Mouse (Mus musculus) gastrocnemius, postnatal 36 days (tissue): ENCODE results near the gene Btbd2. TPM values are rescaled to one million over a fixed set of nuclear protein-coding genes. Genes with fewer than 3 reads are reported as not detected.
"Not testable (repeated sequence)": the region's sequence is repeated elsewhere in the genome, so short reads cannot be mapped to it uniquely, and the experiment has no call there.

Experiments
- DNase-seq, 2 experiments: peaks; one replicate each; pipeline ENCODE4 v3.0.0; 2022
- intact Hi-C: fragments of 180-260 bp; cut with DNase I; formaldehyde crosslinking; loops from one replicate; pipeline ENCODE4 v1.15.1; 2025
- total RNA-seq, 2 experiments: library from RNA; stranded (reverse); gene quantifications; 2 replicates each; pipeline ENCODE4 v1.2.3; 2021

The Btbd2 gene
- total RNA-seq, 2 experiments from 2014 or later, result 32.1 to 33.5 TPM

DNA sequence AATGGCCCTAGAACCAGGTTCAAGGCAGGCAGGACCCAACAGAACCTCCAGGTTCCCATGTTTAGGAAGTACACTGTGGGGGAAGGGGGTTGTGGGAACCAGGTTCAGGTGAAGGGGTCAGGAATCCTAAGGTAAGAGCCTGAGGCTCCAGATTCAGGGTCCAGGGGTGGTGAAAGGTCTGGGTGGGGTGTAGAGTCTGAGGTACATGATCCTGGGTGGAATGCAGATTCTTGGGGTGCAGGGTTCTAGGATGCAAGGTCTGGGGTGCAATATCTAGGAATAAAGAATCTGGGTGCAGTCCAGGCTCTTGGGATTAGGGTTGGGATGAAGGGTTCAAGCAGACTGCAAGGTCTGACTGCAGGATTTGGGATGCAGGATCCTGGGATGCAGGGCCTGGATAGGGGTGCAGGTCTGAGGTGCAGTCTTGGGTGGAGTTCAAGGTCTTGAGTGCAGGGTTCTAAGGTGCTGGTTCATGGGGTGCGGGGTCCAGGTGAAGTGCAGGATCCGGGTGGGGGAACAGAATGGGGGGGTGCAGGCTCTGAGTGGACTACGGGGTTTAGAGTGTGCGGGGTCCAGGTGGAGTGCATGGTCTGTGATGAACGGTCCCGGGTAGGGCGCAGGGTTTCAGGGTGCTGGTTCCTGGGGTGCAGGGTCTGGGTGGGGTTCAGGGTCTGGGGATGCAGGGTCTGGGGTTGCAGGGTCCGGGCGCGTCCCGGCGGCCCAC, 1.3 kb downstream of the Btbd2 start:
- DNase-seq, result no peak
- intact Hi-C loops, result loop anchor here (2.0 kb wide), 1 partner anchor 23 kb away; no protein-coding TSS in a partner anchor

DNA sequence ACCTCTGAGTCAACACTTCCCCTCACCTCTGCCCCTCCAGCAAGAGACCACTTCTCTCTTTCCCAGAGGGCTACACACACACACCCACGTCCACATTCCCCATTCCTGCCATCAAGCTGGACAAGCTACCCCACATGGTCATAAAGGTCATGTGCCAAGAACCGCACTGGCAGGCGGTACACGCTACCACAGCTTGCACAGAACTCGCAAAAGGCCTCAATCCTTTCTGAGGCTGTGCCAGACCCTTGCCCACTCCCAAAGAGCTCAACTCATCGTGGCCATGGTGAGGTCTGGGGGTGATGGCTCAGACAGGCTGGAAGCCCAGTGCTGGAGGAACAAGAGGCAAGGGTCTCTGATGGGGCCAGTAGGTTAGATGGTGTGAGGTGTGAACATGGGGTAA, 2.0 kb downstream of the Btbd2 start:
- DNase-seq, result no peak
- intact Hi-C loops, result loop anchor here (2.0 kb wide), 1 partner anchor 22 kb away; no protein-coding TSS in a partner anchor

DNA sequence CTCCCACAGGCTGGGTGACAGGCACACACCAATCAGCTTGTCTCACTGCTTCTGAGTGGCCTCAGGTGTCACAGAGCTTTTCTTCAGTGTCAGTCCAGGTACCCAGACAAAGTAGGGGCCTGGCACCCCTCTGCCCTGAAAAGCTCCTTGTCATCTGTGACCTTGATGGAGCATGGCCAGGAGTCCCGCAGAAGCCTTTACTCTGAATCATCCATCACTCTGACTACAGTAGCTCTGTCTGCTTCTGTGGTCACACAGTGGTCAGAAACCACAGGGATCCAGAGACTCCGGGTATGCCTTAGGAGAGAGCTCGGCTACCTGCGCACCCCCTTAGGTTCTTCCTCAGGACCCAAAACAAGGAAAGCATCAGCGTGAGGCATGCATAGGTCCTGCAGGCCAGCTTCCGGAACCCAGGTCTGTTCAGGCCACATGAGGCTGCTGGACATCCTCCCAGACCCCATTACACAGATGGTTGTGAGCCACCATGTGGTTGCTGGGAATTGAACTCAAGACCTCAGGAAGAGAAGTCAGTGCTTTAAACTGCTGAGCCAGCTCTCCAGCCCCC, 3.6 kb downstream of the Btbd2 start:
- no peak for DNase-seq
- intact Hi-C loops, result no loop called here

DNA sequence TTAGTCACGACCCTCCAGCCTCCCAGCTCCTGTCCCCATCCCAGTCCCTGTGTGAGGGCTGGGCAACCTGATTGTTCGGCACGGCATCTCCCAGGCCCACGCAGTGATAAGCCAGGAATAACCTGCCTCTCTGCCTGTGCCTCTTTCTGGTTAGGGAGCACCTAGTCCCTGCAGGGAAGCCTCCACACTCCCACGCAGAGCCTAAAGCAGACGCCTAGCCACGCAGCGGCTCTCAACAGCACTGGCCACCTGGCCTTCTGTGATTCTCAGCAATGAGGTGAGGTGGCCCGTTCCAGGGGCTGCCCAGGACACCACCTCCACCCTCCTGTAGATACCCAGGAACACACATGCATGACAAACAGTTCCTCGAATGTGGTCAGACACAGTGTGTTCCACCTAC, 6.5 kb downstream of the Btbd2 start:
- intact Hi-C loops, result no loop called here
- no peak for DNase-seq

DNA sequence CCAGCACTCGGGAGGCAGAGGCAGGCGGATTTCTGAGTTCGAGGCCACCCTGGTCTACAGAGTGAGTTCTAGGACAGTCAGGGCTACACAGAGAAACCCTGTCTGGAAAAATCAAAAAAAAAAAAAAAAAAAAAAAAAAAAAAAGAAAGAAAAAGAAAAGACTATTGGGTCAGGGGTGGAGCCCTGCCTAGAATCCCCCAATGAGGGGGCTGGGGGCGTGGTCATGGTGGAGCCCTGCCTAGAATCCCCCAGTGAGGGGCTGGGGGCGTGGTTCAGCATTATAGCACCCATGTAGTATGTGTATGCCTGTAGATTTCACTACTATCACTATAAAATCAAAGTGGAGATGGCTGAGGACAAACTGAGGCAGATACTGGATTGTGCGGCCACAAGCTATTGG, 7.0 kb downstream of the Btbd2 start:
- intact Hi-C loops, DNase-seq: not testable (repeated sequence)

DNA sequence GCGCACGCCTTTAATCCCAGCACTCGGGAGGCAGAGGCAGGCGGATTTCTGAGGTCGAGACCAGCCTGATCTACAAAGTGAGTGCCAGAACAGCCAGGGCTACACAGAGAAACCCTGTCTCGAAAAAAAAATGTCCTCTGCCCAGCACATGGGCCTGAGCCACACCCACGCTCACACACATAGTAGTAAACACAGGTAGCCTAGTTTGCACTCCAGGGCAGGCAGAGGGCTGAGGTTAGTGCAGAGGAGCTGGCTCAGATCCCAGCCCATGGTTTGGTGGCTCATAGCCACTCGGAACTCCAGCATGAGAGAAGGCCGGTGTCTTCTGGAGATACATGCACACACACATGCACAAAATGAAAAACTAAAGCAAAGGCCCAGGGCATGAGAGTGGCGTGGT, 9.9 kb downstream of the Btbd2 start:
- DNase-seq, result no peak
- intact Hi-C loops, result no loop called here

DNA sequence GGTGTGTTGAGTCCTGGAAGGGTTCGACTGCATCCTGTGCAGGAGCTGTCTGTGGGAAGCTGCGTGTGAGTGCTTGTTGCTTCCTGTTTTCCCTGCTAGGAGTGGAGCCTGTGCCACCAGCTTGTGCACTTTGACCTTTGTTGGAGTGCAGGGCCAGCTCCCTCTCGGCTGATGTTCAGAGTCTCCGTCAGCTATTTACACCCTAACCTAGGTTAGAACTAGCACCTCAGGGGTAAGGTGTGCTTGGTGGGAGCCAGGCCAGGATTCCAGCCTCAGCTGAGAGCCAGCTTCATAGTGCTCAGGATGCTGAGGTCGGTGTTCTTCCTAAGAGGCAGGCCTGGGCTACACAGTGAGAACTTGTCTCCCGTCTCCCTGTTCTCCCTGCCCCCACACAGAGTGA, 21.5 kb downstream of the Btbd2 start:
- no peak for DNase-seq
- intact Hi-C loops, result no loop called here

DNA sequence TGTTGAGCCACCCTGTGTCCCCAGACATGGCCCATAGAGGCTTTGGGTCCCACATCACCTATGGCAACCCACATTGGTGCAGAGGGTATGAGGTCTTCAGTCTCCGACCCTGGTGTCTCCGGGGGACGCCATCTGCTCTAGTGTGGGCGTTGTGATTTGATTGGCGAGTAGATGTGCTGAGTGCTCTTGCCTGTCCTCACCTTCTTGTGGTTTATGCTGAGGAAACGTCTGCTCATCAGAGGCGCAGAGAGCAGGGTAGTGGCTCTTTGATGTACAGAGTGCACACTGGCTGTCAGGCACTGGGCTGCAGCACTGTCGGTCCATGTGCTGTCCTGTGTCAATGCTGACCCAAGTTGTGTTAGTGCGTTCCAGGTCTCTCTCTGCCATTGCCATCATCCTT, 27.9 kb downstream of the Btbd2 start:
- DNase-seq, result no peak

DNA sequence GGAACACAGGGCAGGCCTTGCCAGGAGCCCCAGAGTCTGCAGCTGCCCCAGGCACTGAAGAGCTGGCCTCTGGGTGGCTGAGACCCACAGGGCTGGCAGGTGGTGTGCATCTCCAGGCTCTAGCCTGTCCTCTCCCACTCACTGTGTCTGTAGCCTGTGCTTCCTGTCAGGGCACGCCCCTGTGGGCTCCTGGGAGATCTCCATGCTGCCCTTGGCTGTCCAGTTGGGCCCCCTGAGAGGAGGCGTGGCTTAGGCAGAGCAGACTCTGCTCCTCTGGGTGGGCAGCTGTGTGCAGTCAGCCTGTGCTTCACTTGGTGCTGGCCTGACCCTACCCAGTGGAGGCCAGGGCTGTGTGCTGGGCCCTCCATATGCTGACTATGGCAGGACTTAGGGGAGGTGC, 29.2 kb downstream of the Btbd2 start:
- intact Hi-C loops, result no loop called here
- DNase-seq, result peak in 1 of 2 experiments; percentile 44

More for the DNA sequence above, 27.9 kb downstream of the Btbd2 start:
- intact Hi-C loops, result no loop called here

DNA sequence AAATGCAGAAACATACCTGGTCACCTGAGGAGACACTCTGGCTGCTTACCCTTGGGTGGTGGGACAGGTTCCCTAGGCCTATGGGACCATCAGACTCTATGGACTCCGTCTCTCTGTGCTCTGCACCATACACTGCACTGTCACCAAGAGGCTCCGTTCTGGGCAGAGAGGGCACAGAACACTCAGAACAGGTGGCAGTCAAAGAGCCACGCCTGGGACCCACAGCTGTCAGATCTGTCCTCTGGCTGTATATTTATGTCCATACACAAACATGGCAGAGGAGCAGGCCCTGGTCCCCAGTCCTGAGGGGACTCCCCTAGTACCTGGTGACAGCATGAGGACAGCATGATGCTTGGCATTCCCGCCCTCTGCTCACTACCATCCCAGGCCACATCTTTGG, 31.1 kb downstream of the Btbd2 start:
- intact Hi-C loops, result no loop called here
- no peak for DNase-seq

DNA sequence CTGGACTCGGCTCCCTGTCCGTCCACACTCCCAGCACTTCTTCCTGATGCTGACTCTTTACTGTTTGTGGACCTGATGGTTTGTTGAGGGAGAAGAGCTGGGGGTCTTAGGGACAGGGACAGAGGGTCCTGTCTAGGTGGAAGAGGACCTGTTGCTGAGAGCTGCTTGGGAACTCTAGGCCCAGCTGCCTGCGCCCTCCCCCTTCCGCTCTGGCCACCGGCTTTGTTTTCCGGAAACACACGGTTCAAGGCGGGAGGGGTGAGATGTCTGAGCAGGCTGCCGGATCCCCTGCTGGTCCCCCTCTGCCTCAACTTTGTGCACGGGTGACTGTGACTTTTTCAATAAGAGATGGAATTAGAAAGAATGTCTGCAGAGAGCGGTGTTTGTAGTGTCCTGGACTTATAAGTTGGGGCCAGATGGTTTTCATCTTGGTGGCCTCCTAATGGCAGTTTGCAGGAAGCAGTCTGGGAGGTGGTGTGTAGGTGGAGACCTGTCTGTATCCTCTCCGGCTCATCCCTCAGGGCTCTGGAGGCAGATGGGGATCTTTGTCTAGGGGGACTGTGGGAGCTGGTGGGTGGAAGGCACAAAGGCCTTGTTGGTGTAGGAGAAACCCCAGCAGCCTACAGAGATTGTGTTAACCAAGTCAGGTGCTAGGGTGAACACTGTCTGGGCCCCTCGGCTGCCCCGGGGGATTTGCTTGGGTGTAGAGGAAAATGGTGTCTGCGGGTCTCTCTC, 33.2 kb downstream of the Btbd2 start:
- peak in 1 of 2 experiments; percentile 42 for DNase-seq
- intact Hi-C loops, result no loop called here

DNA sequence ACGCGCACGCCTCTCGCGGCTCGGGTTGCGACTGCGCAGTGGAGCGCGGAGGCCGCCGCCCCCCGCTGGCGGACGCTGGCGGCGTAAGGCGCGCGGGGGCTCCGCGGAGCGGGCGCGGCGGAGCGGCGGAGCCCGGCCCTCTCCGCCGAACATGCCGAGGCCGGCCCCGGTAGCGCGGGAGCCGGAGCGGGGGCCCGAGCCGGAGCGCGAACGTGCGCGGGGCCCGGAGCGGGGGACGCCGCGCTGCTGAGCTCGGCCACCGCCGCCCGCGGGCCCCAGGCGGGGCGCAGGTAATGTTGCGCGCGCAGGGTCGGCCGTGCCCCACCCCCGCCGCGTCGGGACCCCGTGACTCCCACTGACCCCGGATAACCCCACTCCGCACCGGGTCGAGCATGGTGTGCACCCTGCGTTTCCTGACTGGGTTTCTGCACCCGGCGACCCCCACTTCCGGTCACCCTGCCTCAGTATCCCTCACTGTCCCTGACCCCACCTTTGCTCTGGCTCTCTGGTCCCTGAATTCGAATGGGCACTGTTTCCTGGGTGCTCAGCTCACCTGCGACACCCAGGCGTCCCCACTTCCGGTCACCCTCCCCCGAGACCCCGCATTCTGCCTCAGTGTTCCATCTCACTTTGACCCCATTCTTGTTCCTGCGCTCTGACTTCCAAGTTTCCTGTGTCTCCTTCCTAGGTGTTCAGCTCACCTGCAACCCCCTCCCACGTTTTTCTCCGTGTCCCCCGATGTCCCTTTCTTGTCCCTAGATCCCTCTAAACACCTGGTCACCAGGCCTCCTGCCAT, 34.0 kb downstream of the Btbd2 start, which contains the start of gene Csnk1g2:
Csnk1g2 (plus strand) TSS at position 178 of the 796 bp plus-strand sequence.
- DNase-seq, result no peak
- intact Hi-C loops, result no loop called here

DNA sequence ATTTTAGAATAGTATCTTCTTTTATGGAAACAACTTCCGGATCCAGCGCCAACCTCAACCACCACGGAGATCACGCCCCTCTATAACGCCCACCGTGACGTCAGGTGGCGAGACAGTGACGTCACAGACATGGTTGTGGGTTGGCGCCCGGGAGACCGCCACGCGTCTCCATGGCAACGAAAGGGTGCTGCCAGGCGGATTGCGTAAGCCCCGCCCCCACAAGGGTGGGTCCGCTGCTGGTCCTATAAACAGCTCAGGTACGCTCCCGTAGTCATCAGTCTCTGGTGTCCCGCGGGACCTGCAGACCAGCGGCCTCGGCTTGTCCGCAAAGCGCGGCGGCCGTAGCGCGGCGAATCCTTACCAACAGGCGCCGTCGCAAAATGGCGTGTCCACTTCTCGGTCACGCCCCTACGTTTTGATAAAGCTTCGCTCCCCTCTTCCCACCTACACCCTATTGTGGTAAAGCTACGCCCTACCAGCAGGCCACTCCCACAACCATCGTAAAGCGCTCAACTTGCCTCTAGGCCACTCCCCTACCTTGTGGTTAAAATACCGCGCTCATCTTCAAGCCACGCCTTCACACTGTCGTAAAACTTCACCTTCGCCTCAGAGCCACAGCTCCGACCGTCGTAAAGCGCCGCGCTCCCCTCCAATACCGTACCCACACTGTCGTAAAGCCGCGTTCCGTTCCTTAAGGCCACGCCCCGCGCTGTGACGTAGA, 34.8 kb downstream of the Btbd2 start:
- peak; percentile 97 for DNase-seq
- intact Hi-C loops, result no loop called here

DNA sequence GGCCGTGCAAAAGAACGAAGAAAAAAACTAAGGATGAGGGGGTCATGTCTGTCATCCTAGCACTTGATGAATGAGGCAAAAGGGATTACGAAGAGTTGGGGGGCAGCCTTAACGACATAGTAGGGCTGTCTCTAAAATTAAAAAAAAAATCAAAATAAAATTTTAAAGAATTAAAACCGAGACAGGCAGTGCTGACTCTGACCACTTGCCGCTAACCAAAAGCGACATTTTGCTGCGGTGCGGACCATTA, 35.3 kb downstream of the Btbd2 start:
- intact Hi-C loops, result no loop called here
- DNase-seq, result no peak

DNA sequence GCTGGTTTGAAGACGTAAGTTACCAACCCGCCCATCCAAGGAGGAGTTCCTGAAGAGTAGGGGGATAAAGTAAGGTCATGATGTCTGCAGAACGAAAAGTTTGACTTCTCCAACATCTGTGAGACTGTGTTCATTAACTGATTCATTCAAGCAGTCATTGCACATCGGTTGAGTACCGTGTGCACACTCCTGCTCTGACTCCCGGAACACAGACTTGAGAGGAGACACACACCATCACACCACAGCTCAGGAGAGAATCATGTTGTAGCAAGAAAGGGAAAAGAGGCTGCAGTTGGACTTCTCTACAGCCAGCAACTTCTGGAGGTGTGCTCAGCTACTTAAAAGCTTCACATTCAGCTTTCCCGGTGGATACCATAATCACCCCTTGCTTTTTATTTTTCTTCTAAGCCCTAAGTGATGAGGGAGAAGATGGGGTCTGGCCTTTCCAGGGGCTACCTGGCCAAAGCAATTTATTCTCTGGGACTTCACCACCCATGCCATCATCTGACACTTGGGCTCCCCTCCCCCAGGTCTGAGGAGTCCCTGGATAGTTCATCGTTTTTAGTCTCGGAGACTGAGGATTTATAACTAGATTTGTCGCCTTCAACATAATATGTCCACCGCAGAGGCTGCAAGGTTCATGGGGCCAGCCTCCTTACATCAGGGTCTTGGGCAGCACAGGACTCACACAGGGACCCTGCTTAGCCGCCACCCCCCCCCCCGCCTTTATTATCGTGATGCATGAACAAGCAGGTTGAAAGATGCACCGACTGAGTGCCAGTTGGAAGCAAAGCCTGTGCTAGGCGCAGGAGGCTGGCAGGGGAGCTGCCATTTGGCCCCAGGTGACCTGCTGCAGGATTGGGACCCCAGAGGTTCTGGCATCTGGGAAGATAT, 35.8 kb downstream of the Btbd2 start:
- no peak for DNase-seq
- intact Hi-C loops, result no loop called here

DNA sequence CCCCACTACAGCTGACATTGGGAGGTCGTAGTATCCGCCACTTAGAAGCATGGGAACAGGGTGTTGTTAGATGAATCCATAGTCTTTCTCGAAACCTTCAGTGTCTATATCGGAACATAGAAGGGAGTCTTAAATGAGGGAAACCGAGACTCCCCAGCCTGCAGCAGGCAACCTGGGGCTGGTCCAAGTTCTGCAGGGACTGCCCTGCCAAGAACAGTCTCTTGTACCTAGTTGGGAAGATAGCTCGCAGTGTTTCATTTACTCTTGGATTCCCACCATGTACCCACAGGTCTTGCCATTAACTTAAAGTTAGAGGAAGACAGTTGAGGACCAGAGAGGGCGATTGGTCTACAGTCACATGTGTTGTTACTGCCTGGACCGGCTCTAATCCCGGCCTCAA, 36.5 kb downstream of the Btbd2 start:
- DNase-seq, result no peak
- intact Hi-C loops, result no loop called here

DNA sequence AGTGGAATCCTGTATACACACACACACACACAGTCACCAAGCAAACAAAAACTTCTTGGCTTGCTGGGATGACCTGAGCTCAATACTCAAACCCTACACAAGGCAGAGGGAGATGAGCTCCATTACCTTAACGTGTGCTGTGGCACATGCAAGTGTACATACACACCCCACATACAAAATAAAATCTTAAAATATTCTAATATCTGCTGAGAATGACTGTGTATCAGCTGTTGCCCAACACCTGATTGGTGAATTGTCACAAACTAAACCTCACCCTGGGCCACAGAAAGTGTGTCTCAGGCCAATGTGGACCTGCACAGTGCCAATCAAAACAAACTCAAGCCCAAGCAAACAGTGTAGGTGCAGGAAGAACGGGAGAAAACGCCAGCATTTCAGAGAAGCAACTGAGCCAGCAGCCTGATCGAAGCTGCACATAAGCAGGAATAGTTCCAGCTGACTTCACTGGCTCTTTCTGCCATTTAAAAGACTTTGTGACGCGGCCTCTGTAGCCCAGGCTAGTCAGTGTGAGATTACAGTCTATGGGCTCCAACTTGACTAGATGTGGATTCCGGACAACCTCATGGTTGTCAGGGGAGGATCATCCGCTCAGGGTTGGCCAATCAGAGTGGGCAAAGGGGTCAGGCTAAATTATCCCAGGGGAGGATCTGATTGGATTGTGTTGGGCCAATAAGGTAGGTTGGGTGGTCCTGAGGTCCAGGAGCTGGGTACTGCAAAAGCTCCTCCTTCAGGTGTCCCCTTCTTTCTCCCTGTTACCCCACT, 37.2 kb downstream of the Btbd2 start:
- intact Hi-C loops, result no loop called here
- no peak for DNase-seq

DNA sequence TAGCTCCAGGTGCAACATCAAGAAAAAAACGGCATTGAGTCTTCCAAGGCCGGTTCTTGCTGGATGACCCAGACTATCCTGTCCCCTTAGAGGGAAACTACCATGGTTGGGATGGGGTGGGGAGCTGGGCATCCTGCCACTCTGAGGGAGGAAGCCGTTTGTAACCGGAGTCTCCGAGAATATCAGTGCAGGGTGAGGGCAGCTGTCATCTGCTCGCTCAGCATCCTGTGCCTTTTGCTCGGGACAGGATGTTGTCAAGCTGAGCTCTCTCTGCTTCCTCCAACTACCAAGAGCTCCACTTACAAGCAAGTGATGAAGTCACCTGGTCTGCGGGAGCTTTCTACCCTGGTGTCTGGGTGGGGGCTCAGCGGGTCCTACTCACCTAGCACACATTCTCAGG, 38.7 kb downstream of the Btbd2 start:
- DNase-seq, result no peak

DNA sequence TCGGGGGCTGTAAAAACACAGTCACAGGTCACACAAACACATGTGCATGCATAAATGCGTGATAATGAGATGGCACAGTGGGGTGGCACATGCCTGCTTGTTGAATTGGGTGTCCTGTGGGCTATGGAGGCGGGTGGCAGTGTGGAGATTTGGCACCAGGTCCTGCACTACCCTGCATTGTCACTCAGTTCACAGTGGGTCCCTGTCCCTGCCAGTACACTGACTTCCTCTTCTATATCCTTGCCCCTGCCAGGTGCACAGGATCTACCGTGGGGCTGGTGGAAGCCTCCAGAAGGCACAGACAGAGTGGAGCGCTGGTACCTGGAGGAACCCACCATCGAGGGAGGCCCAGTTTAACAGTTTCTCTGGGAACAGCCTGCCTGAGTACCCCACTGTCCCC, 42.5 kb downstream of the Btbd2 start:
- DNase-seq, result no peak
- intact Hi-C loops, result no loop called here

More for the DNA sequence above, 38.7 kb downstream of the Btbd2 start:
- intact Hi-C loops, result no loop called here
